Comparison of ENCODE assay signal across 9 mouse cellular contexts in the genomic region with DNA sequence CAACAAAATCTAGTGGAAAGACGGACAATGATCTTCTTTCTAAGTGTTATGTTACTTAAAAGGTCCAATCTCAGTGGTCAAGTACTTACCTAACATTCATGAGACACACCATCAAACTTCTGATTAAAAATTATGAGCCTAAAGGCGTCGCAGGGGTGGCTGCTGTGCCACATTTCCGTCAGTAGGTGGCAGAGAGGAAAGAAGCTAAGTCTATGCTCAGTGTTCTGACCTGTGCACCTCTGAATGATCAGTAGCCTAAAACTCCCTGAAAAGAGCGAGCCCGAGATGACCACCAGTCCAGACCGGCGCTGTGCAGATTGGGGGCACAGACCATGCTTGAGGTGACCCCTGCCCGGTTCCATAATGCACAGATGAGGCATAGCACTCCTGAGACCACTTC. TPM values are rescaled to one million over a fixed set of nuclear protein-coding genes. Genes with fewer than 3 reads are reported as not detected.
A peak's percentile ranks its signal among the peaks of the same experiment; 100 is the strongest.
DNase-seq lines count a peak whose midpoint lies in the region; ATAC-seq and TF ChIP-seq lines count a peak whose summit lies in the region.
"Had no signal": no experiment of that assay in that cellular context is flagged by ENCODE, and none has a peak within 500 bp of the region (broad histone marks: within the 10 kb centered on the region; RNA-seq: fewer than 3 reads in every experiment).

No protein-coding gene starts in this region.

- H3K36me3 ChIP-seq in neural tube, embryonic 15.5 days = no peaks in the 10 kb centered on the region

- no peak for TF ChIP-seq POLR2A in bone marrow macrophage, adult 2 months (IDR thresholded peaks at IDR 0.05; ENCODE audit: borderline replicate concordance, low read depth, low read length)

- no peaks in the 10 kb centered on the region for H3K4me1 ChIP-seq in neural tube, embryonic 15.5 days
- no peaks in the 10 kb centered on the region for H3K4me1 ChIP-seq in bone marrow macrophage, adult 2 months (ENCODE audit: control insufficient read depth, insufficient read depth, low read length)

- H3K4me2 ChIP-seq in neural tube, embryonic 15.5 days = no peak overlapping the region

- WGBS in neural tube, embryonic 15.5 days = 34% methylated on average over 9 of the region's 9 CpGs

- no peak overlapping the region for H3K27ac ChIP-seq in gastrocnemius, adult 2 months
- no peak overlapping the region for H3K27ac ChIP-seq in neural tube, embryonic 15.5 days (replicated peaks)
- no peak overlapping the region for H3K27ac ChIP-seq in bone marrow macrophage, adult 2 months (ENCODE audit: insufficient read depth, low read depth, low read length)

- no peaks in the 10 kb centered on the region for H3K9me3 ChIP-seq in neural tube, embryonic 15.5 days (replicated peaks)

- no peaks in the 10 kb centered on the region for H3K27me3 ChIP-seq in neural tube, embryonic 15.5 days (replicated peaks)

- intact Hi-C loops in gastrocnemius, adult 2 months (cut with DNase I) = loop anchor here (2.0 kb wide), 1 partner anchor 244 kb away; no protein-coding TSS in a partner anchor

- H3K4me3 ChIP-seq in gastrocnemius, adult 2 months = no peak overlapping the region
- H3K4me3 ChIP-seq in neural tube, embryonic 15.5 days (replicated peaks) = no peak overlapping the region
- H3K4me3 ChIP-seq in bone marrow macrophage, adult 2 months (ENCODE audit: insufficient read depth, low read length) = no peak overlapping the region

- no peak for ATAC-seq in neural tube, embryonic 15.5 days (ENCODE audit: low FRiP score)
- ATAC-seq in hematopoietic stem cell, adult 5-6 weeks (replicated peaks in 1 of 2; ENCODE audit: insufficient read depth in 1 of 2, low FRiP score in 2 of 2, low TSS enrichment in 1 of 2, low read depth in 1 of 2, poor library complexity in 2 of 2, severe bottlenecking in 2 of 2) = peak; percentile 76 to 77

- no peak overlapping the region for H3K9ac ChIP-seq in neural tube, embryonic 15.5 days (replicated peaks)

- DNase-seq in gastrocnemius, adult 2 months = no peak
- no peak for DNase-seq in gastrocnemius, adult 8-10 months (ENCODE audit: low spot score in 2 of 2)
- peak; percentile 31 for DNase-seq in neural tube, embryonic 10.5 days (ENCODE audit: extremely low spot score, low spot score)
- DNase-seq in mesoderm, embryonic 11.5 days (ENCODE audit: low read depth, low spot score) = peak; percentile 23
- DNase-seq in spleen, adult 12 weeks (ENCODE audit: low spot score) = no peak

- peak; percentile 71 for TF ChIP-seq CTCF in gastrocnemius, adult 2 months (IDR thresholded peaks at IDR 0.05)
- TF ChIP-seq CTCF in bone marrow macrophage, adult 2 months (IDR thresholded peaks at IDR 0.05; ENCODE audit: low read depth, low read length) = peak; percentile 57; the same call in 1 of the 2 replicates

RNA-seq across cellular contexts. Expression of a gene that starts 25.0 kb away (rescaled TPM):
- under 1 TPM; 0.48 to 0.50 TPM for total RNA-seq in gastrocnemius, adult 2 months (2021)
- under 1 TPM; 0.17 to 0.58 (median 0.29) TPM for total RNA-seq in gastrocnemius, adult 8-10 months (2022)
- 0.69 and 0.86 TPM in 2 replicates for polyA plus RNA-seq in neural tube, embryonic 15.5 days (2015; fragmentation: Nextera tagmentation; extraction: Ambion mirVana)
- not detected in 2 replicates for polyA plus RNA-seq in bone marrow macrophage, adult 2 months (2012; ENCODE audit: insufficient read depth, insufficient read length, missing spikeins)
- not detected in 2 replicates for total RNA-seq in hematopoietic stem cell, adult 5-6 weeks (2017)
- total RNA-seq: neutrophil, adult 5-6 weeks had no signal

Comparison
In these comparisons a context has a peak if more than half of its experiments do, and no peak if none do; other contexts are left out.
1. DNase-seq: peak in neural tube, embryonic 10.5 days (single experiment) and mesoderm, embryonic 11.5 days (single experiment); none in gastrocnemius, adult 2 months (single experiment), gastrocnemius, adult 8-10 months (0 of 2) and spleen, adult 12 weeks (single experiment).